Mouse (Mus musculus) 3134 (cell line): Measurements from ENCODE around the gene Plg.

ENCODE experiments used
- DNase-seq: peaks from one replicate; pipeline ENCODE4 v3.0.0-alpha.2; 2011; ENCODE audit warnings: low spot score; ENCODE audit not compliant: insufficient read length; ENCODE audit errors: extremely low read depth

Gene Plg

DNA sequence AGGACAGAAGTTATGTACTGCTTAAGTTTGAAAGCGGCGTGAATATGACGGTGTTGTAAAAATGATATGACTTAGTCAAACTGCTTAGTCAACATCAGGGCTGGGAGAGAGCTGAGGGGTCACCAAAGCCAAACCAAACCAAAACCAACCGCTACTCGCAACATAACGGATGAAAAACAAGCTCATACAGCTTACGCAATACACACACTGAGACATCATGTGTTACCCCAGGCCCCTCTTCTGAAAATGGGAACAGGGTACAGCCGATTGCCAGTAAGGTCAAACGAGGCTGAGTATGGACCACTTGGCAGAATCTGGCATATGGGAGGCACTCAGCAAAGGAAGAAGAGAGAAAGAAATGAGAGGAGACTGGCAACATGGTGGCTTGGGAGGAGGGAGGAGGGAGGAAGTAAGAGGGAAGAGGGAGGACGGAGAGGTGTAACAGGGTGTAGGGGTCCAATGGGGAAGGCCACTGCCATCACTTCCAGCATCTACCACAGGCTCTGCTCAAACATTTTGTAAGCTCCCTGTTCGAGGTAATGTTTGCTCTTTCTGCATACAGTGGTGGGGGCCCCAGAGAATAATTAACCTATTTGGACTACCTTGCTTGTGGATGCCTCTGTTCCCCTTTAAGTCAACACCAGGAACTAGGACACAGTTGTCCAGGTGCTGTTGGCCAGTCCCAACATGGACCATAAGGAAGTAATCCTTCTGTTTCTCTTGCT lies at the start of gene Plg:
Plg (plus strand) TSS at position 628 of the 725 bp plus-strand sequence.
- DNase-seq: no peak

DNA sequence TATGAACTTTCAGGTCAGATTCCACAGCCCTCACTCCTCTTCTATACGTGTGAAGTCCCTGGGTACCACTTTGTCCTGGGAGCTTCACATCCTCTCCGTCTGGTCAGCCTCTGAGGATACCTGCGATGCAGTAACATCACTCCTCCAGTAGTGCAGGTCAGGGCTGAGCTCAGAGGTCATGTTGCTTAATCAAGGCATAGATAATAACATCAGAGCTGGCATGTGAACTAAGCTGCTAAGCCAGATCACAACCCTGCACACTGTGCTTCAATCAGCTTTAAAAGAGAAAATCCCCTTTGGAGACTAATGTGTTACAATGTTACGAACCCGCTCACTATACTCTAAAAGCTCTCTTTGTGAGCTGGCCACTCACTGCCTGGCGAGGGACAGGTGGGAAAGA lies 43.3 kb upstream of the Plg start:
- no peak for DNase-seq

DNA sequence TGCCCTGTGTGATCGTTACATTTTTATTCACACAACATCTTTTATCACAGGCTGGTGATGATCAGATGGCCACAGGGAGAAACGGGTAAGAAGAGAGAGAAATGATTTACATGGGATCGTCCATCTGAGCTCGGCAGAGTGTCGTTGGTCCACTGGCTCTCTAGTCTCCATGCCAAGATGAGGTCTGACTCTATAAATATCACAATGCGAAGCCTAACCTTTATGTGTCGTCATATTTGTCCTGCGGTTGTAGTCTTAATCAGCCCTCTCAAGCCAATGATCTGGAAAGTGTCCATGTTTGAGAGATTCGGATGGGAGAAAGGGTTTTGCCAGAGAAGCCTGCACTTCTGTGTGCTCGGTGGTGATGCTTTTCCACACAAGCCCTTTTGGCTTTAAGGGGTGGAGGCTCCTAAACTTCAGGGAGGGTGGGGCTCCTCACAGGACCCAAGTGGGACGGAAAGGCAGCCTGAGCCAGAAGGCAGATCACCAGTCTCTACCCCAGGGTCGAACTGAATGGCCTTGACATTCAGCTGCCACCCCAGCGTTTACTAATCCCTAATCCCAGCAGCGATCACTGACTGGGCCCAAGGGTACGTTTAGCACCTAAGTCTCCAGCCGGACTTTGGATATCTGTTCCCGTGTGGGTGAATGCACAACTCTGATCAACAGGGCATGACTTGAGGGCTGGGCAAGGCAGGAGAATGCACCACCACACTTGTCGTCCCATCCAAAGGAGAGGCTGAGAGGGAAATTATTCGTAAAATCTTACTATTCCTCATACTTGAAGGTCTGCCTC lies 42.1 kb upstream of the Plg start:
- no peak for DNase-seq

DNA sequence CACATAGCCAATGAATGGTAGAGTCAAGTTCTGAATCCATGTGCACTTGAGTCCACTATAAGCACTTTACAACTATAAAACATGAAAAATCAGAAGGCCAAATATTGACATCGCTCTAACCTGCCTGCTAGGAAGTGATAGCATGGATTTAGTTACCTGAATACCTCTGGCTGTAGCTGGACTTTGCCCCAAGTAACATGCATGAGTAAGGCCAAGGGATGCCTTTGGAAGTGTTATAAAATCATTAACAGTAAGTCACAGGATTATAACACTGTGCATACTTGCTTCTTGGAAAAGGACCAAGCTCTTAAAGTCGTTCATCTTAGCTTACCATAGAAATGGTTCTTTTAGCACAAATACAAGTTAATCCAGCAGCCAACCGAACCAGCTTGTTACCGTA lies 41.3 kb upstream of the Plg start:
- no peak for DNase-seq

DNA sequence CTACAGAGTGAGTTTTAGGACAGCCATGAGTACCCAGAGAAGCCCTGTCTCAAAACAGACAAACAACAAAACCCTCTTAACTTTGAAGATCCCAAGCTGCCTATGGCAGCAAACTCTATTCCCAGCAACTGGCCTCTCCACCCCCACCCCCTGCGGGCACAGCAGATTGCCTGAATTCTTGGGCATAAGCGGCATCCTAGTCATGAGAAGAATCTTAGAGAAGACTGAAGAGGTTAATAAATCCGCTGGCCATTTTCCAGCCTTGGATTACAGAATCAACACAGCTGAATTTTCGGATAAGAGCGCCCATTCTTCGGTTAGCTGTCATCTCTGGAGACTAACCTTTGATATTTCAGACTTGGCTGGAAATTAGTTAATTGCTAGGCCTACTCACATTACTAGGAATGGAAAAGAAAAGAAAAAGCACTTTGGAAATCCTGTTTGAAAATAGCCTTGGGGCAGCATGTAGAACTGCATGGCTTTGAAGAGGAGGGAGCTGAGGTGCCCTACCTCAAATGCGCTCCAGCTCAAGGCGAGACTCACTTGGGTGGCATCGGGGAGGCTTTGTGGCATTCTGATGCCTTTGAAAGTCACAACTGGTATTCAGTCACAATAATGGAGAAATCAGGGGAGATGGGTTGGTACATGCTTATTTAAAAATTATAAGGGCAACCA lies 34.6 kb upstream of the Plg start:
- DNase-seq: no peak

DNA sequence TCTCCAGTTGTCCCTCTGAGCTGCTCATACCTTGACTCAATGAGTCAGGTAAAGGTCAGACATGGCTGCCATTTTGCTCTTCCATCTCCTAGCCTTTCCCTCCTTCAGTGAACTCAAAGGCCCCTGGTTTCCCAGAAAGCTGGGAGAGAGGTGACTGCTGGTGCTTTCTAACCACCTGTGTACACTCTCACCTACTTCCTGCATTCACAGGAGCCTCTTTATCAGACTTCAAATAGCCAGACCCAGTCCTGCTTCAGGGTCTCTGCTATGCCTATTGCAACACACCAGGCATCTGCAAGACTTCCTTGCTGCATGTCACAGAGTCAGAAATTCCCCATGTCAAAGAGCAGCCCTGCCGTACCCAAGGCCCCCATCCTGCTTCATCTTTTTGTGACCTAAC lies 30.9 kb upstream of the Plg start:
- no peak for DNase-seq

DNA sequence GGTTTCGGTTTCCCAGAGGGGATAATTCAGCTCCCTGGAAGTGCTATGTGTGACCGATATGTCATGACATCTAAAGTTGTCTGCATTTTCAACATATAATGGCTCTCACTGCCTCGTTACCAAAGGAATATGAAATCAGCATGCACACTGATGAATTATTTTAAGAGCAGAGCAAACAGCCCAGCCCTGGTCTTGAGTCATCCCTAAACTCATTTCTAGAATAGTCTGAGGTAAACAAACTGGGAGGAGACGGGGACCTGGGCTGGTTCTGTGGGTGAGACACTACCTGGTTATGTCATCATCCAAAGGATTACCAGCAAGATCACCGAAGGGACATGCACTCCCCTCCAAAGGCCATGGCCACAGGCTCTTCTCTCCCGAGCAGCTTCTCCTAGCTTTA lies 26.8 kb upstream of the Plg start:
- no peak for DNase-seq

DNA sequence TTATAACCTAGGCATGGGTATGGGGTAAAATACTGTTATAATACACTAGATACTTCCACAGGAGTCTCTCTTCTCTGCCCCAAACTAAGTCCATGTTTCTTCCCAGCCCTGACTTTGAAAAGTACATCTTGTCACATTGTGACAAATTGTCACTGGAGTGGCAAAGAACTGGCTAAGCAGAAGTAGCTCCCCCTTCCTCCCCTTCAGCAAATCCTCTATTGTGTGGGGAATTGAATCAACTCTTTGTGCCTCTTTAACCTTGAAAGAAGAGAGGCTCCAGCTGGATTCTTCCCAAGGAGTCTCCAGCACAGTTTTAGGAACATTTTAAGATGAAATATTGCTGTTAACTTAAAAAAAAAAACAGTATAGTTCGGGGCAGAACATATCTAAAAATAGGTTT lies 25.6 kb upstream of the Plg start:
- DNase-seq: no peak

DNA sequence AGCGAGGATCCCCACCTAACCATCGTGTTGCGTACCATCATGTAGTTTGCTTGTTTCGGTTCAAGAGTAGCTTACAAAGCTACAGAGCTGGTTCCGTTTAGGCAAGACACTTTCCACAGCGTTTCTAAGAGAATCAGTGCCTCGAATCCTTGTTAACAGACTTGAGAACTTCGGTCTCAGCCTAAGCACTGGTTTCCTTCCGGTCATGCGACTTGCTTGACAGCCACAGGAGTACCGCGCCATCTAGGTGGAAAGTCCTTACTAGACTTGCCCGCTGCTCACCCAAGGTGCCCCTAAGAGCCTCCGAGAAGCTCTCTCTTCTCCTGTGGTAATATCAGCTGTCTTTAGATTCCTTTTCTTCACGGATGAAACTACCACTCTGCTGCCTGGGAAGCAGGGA lies 18.5 kb upstream of the Plg start:
- no peak for DNase-seq

DNA sequence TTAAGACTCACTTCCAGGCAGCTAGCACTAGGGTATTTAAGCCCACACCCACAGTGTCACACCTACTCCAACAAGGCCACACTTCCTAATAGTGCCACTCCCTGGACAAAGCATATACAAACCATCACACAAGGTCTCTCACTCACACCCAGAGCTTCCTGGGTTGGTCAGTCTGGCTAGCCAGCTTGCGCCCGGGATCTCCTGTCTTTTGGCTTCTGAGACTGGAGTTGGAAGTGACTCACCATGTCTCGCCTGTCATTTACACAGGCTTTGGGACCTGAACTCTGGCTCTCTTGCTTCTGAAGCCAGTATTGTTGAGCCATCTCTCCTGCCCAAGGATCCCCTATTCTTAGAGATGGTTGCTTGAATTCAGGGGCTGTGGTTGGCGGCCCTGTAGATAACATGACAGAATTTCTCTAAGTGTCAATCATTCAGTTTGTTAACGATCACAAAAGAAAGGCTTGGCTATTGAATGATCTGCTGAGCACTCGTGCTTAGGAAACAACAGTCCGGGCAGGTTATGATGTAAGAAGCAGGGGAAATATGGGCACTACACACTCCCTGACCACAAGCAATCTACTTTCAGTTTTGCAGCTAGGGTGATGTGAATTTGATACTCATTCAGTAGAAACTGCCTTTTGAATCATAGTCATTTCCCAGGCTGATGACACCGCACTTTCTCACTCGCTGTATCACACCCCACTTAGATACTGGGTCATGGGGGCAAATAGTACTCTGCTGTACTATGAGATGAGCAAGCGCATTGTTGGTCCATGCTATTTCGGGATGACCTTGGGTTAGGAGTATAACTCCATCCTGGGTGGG lies 14.6 kb upstream of the Plg start:
- DNase-seq: peak; percentile 61

DNA sequence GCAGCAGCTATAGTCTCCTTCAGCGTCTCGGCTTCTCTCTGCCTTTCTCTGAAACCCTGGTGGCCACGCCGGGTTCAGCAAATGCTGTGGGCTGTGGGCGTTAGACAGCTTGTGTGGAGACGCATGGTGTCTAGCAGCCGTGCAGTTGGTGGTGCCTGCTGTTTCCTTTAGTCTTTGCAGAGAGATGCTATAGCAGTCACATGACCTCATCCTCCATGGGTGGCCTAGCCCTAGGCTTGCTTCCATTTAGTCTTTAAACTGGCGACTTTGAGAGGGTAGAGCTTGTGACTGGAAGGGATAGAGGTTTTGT lies 14.0 kb upstream of the Plg start:
- peak; percentile 61 for DNase-seq

DNA sequence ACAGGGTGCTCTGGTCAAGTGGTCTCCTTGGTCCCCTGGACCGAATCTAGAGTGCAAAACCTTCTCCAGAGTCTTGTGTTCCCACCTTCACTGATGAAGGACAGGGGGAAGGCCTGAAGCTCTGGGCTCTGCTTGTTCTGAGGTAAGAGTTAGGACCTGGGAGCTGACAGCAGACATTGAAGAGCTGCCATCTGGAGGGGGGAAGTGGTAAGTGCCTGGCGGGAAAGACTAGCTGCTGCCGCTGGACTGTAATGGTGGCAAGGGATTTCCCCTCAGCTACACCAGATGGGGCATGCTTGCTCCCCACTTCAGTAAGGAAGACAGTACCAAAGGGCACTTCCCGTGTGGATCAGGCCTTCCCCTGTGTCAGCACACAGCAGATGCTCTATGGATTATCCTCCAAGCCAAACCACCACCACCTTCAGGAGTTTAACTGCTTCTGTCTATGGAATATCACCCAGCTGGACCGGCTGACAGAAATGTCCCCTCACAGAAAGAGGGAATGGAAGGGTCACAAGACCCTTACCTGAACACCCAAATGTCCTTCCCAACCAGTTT lies 11.0 kb upstream of the Plg start:
- peak; percentile 54 for DNase-seq

DNA sequence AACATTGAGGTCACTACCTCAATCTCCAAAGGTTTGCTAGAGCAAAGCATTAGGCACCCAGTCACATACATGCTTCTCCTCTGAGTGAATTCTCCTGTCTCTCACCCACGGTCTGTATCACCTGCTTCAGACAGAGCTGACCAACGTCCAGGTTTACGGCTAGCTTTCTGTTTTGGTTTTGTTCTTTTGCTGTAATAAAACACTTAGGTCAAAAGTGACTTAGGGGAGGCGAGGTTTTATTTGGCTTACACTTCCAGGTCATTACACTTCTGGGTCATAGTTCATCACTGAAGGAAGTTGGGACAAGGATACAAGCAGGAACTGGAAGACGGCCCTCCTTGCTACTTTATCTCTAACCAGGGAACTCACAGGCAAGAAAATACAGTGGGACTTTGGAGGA lies 9.0 kb upstream of the Plg start:
- DNase-seq: no peak

DNA sequence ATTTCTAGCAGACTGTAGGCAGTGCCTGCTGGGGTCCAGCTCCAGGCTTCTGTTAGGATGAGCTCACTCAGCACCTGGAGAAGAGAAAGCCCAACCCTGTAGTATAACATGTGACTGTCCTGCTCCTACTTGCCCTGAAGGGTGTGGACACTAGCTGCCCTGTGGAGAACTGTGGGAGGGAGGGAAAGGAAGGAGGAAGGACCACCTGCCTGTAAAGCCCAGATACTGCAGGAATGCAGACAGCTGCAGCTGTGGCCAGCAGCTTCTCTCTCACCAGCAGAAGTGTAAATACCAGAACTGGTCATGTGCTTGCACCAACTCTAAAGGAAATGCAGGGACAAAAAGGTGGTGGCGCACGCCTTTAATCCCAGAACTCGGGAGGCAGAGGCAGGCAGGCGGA lies 8.1 kb upstream of the Plg start:
- DNase-seq: no peak

DNA sequence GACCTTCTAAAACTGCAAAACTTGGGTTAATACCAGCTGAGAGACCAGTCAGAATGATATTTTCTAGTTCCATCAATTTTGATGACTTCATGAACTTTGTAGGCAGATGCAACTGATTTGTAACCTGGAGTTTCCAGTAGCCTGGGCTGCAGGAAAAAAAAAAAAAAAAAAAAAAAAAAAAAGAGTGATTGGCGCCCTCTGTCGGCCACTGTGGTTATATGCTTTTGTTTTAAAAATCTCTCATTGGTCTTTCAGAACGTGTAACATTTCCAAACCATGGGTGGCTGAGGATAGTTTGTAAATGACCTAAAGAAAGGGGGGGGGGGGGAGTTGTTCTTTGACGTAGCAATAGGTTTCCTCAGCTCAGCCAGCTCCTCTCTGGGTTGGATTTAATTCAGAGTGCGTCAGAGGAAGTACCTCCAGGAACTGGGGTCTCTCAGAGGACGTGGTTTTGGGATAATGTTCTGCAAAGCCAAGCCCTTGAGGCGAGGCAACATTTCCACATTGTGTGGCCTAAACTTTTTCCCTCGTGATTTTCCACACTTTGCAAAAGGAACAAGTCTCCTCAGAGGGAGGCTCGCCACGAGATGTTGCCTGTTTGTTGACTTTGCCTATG lies 7.0 kb upstream of the Plg start:
- DNase-seq: peak; percentile 30

DNA sequence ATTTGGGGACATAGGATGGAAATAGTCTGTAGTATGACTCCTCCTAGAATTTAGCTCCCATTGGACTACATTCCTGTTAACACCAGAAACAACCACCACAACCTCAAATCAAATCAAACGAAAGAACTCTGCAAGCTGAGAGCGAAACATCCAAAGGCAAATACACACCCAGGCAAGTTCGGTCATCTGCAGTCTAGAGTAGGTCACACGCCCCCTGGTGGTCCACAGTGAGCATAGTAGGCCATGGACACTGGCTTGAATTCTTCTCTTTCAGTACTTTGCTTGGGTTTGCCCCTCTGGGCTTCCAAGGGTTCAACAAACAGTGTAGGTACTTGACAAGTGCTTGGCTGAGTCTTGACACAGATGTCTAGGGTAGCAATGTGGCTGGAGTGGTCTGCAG lies 6.4 kb upstream of the Plg start:
- DNase-seq: peak; percentile 23

DNA sequence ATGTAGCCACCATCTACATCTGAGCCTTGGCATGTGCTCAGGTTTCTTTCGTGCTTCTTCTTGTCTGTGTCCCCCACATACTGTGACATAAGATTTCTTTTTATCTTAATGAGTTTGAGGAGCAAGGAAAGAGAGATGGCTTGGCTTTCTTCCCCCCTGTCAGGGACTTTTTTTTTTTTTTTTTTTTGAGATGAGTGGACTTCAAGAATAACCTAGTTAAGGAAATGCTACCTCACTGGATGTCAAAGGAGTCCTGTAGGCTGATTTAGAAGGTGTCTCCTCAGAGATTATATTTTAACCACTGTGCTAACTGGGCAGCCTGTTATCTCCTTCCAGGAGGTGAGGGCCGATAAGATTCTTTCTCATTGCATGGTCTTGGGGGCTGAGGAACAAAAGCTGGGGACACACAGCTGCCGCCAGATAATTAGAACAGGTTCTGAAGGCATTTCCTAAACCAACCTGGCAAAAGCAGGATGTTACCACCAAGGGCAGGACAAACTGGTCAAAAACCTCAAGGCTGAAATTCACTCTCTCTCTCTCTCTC lies 4.7 kb upstream of the Plg start:
- no peak for DNase-seq

DNA sequence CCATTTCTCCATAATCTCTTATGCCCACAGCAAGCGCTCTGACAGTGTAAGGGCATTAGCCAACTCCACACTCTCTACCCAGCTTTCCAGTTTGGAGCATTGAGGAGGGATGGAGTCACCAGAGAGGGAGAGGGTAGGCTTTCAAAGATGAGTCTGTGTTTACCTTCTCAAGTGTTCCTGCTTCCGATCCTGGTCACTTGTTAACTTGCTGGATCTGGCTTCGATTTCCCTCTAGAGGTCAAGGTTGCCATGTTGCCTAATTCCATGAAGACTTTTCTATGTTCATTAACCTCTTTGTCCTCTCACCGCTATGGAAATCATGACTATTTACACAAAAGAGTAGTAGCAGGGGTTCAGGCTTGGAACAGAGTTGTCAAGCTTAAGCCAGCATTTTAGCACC lies 1.9 kb downstream of the Plg start:
- DNase-seq: no peak

DNA sequence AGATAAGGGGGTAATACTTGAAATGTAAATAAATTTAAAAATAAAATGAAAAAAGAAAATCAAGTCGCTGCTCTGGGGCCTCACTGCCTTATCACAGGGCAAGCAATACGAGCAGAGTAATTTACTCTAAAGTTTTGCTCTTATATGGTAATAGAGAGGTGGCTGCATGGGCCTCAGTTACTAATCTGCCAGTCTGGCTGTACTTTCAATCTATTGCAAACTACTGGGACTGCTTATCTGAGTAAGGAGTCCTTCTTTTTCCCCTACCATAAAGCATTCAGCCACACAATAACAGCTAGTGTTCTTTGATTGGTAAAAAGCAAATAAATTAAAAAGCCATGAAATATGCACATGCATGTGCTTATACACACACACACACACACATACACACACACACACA lies 3.2 kb downstream of the Plg start:
- no peak for DNase-seq

DNA sequence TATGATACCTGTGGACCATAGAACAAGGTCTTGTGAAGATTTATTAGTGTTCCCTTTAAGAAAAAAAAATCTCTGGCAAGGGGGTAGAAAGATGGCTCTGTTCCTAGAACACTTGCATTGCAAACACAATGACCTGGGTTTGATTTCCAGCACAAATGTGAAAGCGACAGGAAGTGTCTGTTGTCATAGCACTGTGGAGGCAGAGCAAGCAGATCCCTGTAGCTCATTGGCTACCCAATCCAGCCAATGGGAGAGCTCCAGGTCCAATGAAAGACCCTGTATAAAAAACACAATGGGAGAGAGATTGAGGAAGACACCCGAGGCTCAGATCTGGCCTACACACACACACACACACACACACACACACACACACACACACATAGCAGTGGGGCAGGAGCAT lies 4.1 kb downstream of the Plg start:
- DNase-seq: no peak
